Mouse (Mus musculus) neural tube, embryonic 13.5 days (tissue): ENCODE measurements around the gene Mpped2. TPM values are rescaled to one million over a fixed set of nuclear protein-coding genes. Genes with fewer than 3 reads are reported as not detected.
A peak's percentile ranks its signal among the peaks of the same experiment; 100 is the strongest.

Experiments used
- ATAC-seq: fragments of 200-750 bp; cut with Nextera tagmentation; 2 replicates; pipeline ENCODE4 v1.8.0; 2017; ENCODE audit warnings: low read depth, mild to moderate bottlenecking, moderate TSS enrichment, moderate library complexity
- H3K27ac ChIP-seq: fragments of 300-500 bp; sonication (generic); replicated peaks from 2 replicates; pipeline ENCODE4 v1.5.1; 2015; ENCODE audit warnings: moderate library complexity, mild to moderate bottlenecking, inconsistent platforms
- H3K27me3 ChIP-seq: fragments of 300-500 bp; sonication (generic); 2 replicates; pipeline ENCODE4 v1.6.1; 2015; ENCODE audit warnings: mild to moderate bottlenecking, inconsistent platforms
- H3K36me3 ChIP-seq: fragments of 300-500 bp; sonication (generic); 2 replicates; pipeline ENCODE4 v1.6.1; 2015; ENCODE audit warnings: mild to moderate bottlenecking, inconsistent platforms
- H3K4me1 ChIP-seq: fragments of 300-500 bp; sonication (generic); replicated peaks from 2 replicates; pipeline ENCODE4 v1.6.1; 2015; ENCODE audit warnings: inconsistent platforms
- H3K4me2 ChIP-seq: fragments of 300-500 bp; sonication (generic); 2 replicates; pipeline ENCODE4 v1.6.1; 2015; ENCODE audit warnings: inconsistent platforms, mild to moderate bottlenecking, moderate library complexity
- H3K4me3 ChIP-seq: fragments of 300-500 bp; sonication (generic); 2 replicates; pipeline ENCODE4 v1.5.1; 2015; ENCODE audit warnings: mild to moderate bottlenecking, inconsistent platforms
- H3K9ac ChIP-seq: fragments of 300-500 bp; sonication (generic); 2 replicates; pipeline ENCODE4 v1.6.1; 2015; ENCODE audit warnings: moderate library complexity, mild to moderate bottlenecking, inconsistent platforms
- H3K9me3 ChIP-seq: fragments of 300-500 bp; sonication (generic); 2 replicates; pipeline ENCODE4 v1.6.1; 2016; ENCODE audit warnings: inconsistent platforms
- WGBS: fragments of 180-500 bp; shearing (Covaris S2); methylation state at CpG from one replicate; pipeline ENCODE4 v1.1.7; 2015; 5-methylcytosine and 5-hydroxymethylcytosine counted together
- polyA plus RNA-seq: library from polyadenylated mRNA; unstranded; fragments of >200 nt; fragmentation: Nextera tagmentation; extraction: Ambion mirVana; gene quantifications from 2 replicates; pipeline ENCODE4 v1.2.1, GENCODE M21; 2015

Gene Mpped2
- polyA plus RNA-seq, 1 experiment from 2014 or later = 199 TPM

DNA sequence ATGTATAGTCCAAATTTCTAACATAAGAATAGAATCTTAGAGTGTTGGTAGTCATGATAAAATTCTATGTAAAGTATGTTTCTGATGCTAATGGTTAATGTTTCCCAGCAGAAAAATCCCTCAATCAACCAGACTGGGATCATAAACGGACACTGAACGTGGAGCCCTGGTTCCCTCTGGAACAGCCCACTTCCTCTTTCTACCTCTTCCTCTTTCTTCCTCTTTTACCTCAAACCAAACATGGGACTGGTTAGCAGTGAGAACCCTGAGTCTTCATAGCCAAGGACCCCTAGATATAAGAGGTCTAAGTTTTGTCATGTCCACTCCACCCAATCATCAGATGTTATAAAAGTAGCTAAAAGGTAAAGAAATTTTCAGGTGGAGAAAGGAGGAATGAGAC is 132.4 kb downstream of the Mpped2 start:
- no peaks in the 10 kb centered on the region for H3K9me3 ChIP-seq
- H3K27me3 ChIP-seq = no peaks in the 10 kb centered on the region
- no peaks in the 10 kb centered on the region for H3K36me3 ChIP-seq
- no peak overlapping the region for H3K27ac ChIP-seq
- no peak overlapping the region for H3K4me3 ChIP-seq
- no peak overlapping the region for H3K4me2 ChIP-seq
- peaks cover 64% of the 10 kb centered on the region for H3K4me1 ChIP-seq
- no peak overlapping the region for H3K9ac ChIP-seq
- WGBS = 72% methylated on average over 2 of the region's 2 CpGs
- ATAC-seq = no peak

DNA sequence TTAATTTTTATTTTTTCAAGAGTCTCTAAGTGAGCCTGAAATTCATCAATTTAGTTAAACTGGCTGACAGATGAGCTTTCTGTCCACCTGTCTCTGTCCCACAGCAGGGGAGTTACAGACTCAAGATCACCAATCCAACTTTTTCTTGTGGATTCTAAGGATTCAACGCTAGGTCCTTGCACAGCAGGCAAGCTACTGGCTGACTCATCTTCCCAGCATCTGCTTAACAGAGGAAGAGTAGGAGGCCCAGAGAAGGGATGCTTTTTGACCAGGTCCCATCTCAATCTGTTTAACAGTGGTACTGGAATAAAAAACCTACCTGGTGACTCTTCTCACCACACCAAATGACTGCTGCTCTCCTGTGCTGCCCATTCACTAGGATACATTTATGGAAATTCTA is 133.0 kb downstream of the Mpped2 start:
- Histone ChIP-seq H3K9ac (no peak overlapping the region), H3K27ac (no peak overlapping the region), H3K36me3 (no peaks in the 10 kb centered on the region), H3K4me3 (no peak overlapping the region), H3K4me2 (no peak overlapping the region), H3K27me3 (no peaks in the 10 kb centered on the region), H3K4me1 (peaks cover 60% of the 10 kb centered on the region), H3K9me3 (no peaks in the 10 kb centered on the region)
- ATAC-seq = no peak
- WGBS = 70% methylated on average over 1 of the region's 1 CpGs

DNA sequence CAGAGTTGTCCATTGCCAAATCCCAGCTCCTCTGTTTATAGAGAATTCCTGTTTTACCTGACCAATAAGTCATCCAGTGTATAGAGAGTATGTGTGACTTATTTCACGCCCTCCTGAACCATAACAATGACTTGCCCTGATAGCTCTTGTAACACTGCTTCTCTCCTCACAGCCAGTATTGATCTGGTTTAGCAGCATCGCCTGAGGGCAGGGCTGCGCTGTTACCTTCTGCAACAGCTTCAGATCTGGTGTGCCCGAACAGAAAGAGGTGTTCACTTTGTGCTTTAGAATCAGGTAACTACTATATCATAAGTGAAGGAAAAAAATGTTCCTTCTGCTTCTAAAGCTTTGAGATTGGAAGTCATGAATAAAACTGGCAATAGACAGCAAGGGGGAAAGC is 133.7 kb downstream of the Mpped2 start:
- no peaks in the 10 kb centered on the region for H3K36me3 ChIP-seq
- H3K27me3 ChIP-seq = no peaks in the 10 kb centered on the region
- no peak for ATAC-seq
- H3K9ac ChIP-seq = no peak overlapping the region
- 70% methylated on average over 4 of the region's 4 CpGs for WGBS
- H3K4me2 ChIP-seq = no peak overlapping the region
- no peak overlapping the region for H3K4me3 ChIP-seq
- H3K4me1 ChIP-seq = peaks cover 52% of the 10 kb centered on the region
- no peaks in the 10 kb centered on the region for H3K9me3 ChIP-seq
- H3K27ac ChIP-seq = no peak overlapping the region

DNA sequence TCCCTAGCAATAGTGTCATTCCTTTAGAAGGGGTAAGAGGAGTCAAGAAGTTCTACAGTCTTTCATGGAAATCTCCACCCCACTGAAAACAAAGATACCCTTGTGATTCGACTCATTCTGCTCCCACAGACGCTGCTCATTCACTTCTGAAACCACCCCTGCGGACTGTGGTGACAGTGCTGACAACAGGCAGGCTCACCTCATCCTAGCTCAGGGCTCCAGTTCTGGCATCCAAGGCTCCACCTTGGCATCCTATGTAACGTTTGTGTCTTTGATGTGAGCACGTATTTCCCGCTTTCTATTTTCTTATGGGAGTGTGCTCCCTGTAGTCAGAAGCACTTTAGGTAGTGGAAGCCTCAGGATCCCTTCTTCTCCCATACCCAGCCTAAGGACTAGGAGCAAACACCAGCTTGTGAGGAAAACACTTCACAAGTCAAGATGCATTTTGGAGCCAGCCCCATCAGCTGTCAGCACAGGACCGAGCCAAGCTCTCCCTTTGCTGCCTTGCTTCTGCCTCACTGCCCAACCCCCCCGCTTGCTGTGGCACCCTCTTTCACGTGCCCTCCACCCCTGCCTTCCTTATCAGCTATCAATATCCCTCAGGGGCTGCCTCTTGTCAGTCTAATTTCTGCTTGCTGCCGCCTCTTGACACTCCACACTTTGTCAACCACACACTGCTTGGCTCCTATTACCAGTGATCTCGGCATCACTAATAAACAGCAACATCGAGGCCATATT is 135.7 kb downstream of the Mpped2 start:
- WGBS = 36% methylated on average over 12 of the region's 12 CpGs
- H3K27ac ChIP-seq = peak overlapping the region; percentile 77

GRCm38 (mm10) chr2:106829420-106829819 is 136.4 kb downstream of the Mpped2 start:
- Histone ChIP-seq H3K27ac (peak overlapping the region; percentile 77), H3K9ac (peak overlapping the region; percentile 23)

More for the DNA sequence above, 135.7 kb downstream of the Mpped2 start:
- Histone ChIP-seq H3K4me2 (peak overlapping the region; percentile 14; the same call in 1 of the 2 replicates), H3K4me1 (peaks cover 33% of the 10 kb centered on the region), H3K9me3 (no peaks in the 10 kb centered on the region), H3K27me3 (no peaks in the 10 kb centered on the region), H3K36me3 (no peaks in the 10 kb centered on the region), H3K9ac (peak overlapping the region; percentile 23), H3K4me3 (no peak overlapping the region)
- peak; percentile 55 for ATAC-seq

DNA sequence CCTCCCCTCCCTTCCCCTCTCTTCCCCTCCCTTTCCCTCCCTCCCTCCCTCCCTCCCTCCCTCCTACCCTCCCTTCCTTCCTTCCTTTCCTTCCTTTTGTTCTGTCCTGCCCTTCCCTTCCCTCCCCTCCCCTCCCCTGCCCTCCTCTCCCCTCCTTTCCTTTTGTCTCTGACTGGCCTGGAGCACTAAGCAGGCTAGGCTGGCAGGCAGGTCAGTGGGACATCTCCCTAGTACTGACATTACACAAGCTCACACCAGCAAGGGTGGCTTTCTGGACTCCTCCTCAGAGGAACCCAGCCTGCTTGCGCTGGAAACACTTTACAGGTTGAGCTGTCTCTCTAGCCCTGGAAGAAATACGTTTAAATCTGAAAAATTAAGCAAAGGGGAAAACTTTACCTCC is 139.5 kb downstream of the Mpped2 start:
- 64% methylated on average over 2 of the region's 2 CpGs for WGBS
- no peak for ATAC-seq

More at GRCm38 (mm10) chr2:106829420-106829819, 136.4 kb downstream of the Mpped2 start:
- WGBS = 39% methylated on average over 4 of the region's 4 CpGs
- H3K36me3 ChIP-seq = no peaks in the 10 kb centered on the region
- peak; percentile 63 for ATAC-seq
- H3K9me3 ChIP-seq = no peaks in the 10 kb centered on the region
- peaks cover 30% of the 10 kb centered on the region for H3K4me1 ChIP-seq
- H3K27me3 ChIP-seq = no peaks in the 10 kb centered on the region
- H3K4me2 ChIP-seq = peak overlapping the region; percentile 14; the same call in 1 of the 2 replicates
- H3K4me3 ChIP-seq = no peak overlapping the region

DNA sequence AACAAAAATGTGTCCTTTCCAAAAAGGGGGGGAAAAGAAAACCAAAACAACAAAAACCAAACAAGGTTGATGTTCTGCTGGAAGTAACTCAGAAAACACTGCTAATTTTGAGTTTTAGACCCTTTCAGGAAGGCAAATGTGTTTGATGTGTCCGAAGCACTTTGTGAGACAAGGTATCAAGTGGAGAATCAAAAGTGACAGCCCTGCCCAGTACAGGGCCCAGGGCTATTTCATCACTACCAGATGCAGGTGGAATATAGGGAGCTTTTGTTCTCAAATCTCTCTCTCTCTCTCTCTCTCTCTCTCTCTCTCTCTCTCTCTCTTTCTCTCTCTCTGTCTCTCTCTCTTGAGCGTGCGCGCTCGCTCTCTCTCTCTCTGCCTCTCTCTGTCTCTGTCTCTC is 140.1 kb downstream of the Mpped2 start:
- Histone ChIP-seq H3K27ac (no peak overlapping the region), H3K4me1 (peaks cover 29% of the 10 kb centered on the region), H3K27me3 (no peaks in the 10 kb centered on the region), H3K4me3 (no peak overlapping the region), H3K36me3 (no peaks in the 10 kb centered on the region), H3K4me2 (no peak overlapping the region), H3K9ac (no peak overlapping the region), H3K9me3 (no peaks in the 10 kb centered on the region)
- ATAC-seq = no peak
- WGBS = 83% methylated on average over 5 of the region's 5 CpGs

More for the DNA sequence above, 139.5 kb downstream of the Mpped2 start:
- Histone ChIP-seq H3K4me1 (peaks cover 35% of the 10 kb centered on the region), H3K9ac (no peak overlapping the region), H3K27me3 (no peaks in the 10 kb centered on the region), H3K27ac (0 out of 2 replicates have a peak overlapping the region, but pooled peaks have one; percentile 14), H3K4me3 (no peak overlapping the region), H3K36me3 (no peaks in the 10 kb centered on the region), H3K4me2 (no peak overlapping the region), H3K9me3 (no peaks in the 10 kb centered on the region)

GRCm38 (mm10) chr2:106835321-106835720 is 142.3 kb downstream of the Mpped2 start:
- Histone ChIP-seq H3K9me3 (no peaks in the 10 kb centered on the region), H3K27me3 (no peaks in the 10 kb centered on the region), H3K27ac (no peak overlapping the region), H3K4me1 (peaks cover 8% of the 10 kb centered on the region; the same call in 1 of the 2 replicates), H3K4me2 (no peak overlapping the region), H3K36me3 (no peaks in the 10 kb centered on the region), H3K4me3 (no peak overlapping the region), H3K9ac (no peak overlapping the region)
- no peak for ATAC-seq
- 45% methylated on average over 8 of the region's 8 CpGs for WGBS

- WGBS = 87% methylated on average over 4 of the region's 4 CpGs
- Histone ChIP-seq H3K9ac (no peak overlapping the region), H3K27me3 (no peaks in the 10 kb centered on the region), H3K9me3 (no peaks in the 10 kb centered on the region), H3K4me3 (no peak overlapping the region), H3K27ac (no peak overlapping the region), H3K36me3 (no peaks in the 10 kb centered on the region), H3K4me1 (peaks cover 8% of the 10 kb centered on the region; the same call in 1 of the 2 replicates), H3K4me2 (no peak overlapping the region)
- no peak for ATAC-seq
Measured at GRCm38 (mm10) chr2:106837241-106837640, 144.2 kb downstream of the Mpped2 start.

GRCm38 (mm10) chr2:106844147-106844546 is 151.1 kb downstream of the Mpped2 start:
- peaks cover 17% of the 10 kb centered on the region for H3K4me1 ChIP-seq
- H3K4me2 ChIP-seq = no peak overlapping the region
- no peaks in the 10 kb centered on the region for H3K9me3 ChIP-seq
- 70% methylated on average over 9 of the region's 9 CpGs for WGBS
- no peaks in the 10 kb centered on the region for H3K27me3 ChIP-seq
- no peak overlapping the region for H3K9ac ChIP-seq
- ATAC-seq = no peak
- no peak overlapping the region for H3K27ac ChIP-seq
- no peaks in the 10 kb centered on the region for H3K36me3 ChIP-seq
- no peak overlapping the region for H3K4me3 ChIP-seq

- no peaks in the 10 kb centered on the region for H3K27me3 ChIP-seq
- 72% methylated on average over 10 of the region's 10 CpGs for WGBS
- H3K4me3 ChIP-seq = no peak overlapping the region
- H3K36me3 ChIP-seq = no peaks in the 10 kb centered on the region
- ATAC-seq = no peak
- H3K9me3 ChIP-seq = no peaks in the 10 kb centered on the region
- no peak overlapping the region for H3K27ac ChIP-seq
- H3K9ac ChIP-seq = no peak overlapping the region
- no peak overlapping the region for H3K4me2 ChIP-seq
- peaks cover 25% of the 10 kb centered on the region for H3K4me1 ChIP-seq
Measured at GRCm38 (mm10) chr2:106844766-106845678, 152.0 kb downstream of the Mpped2 start.

DNA sequence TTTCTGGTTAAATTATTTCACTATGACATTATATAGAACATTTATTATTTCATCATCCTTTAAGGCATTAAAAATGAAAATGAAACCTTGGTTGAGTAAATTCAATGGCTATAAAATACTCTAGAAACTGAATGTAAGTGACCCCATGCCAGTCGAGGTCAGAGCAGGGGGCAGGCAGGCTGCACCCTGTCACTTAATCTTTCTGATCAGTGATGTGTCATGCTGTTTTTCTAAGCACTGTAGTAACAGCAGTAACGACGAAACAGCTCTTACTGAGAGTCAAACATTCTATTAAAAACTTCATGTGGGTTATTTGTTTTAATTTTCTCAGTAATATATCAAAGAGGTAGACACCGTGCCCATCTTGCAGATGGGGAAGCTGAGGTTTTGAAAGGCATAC is 153.4 kb downstream of the Mpped2 start:
- Histone ChIP-seq H3K9me3 (no peaks in the 10 kb centered on the region), H3K27me3 (no peaks in the 10 kb centered on the region), H3K9ac (no peak overlapping the region), H3K4me2 (no peak overlapping the region), H3K27ac (no peak overlapping the region), H3K36me3 (no peaks in the 10 kb centered on the region), H3K4me3 (no peak overlapping the region), H3K4me1 (peaks cover 25% of the 10 kb centered on the region)
- 49% methylated on average over 4 of the region's 4 CpGs for WGBS
- ATAC-seq = no peak
